11 mouse cellular contexts compared by ENCODE assay signal in genomic region chr4:141005983-141006382, GRCm38 (mm10). TPM values are rescaled to one million over a fixed set of nuclear protein-coding genes. Genes with fewer than 3 reads are reported as not detected.
A peak's percentile ranks its signal among the peaks of the same experiment; 100 is the strongest.
DNase-seq lines count a peak whose midpoint lies in the region; ATAC-seq and TF ChIP-seq lines count a peak whose summit lies in the region.
"Had no signal": no experiment of that assay in that cellular context is flagged by ENCODE, and none has a peak within 500 bp of the region (broad histone marks: within the 10 kb centered on the region; RNA-seq: fewer than 3 reads in every experiment).

No protein-coding gene starts in this region.

- H3ac ChIP-seq in C2C12 (ENCODE audit: control insufficient read depth, insufficient read length, low read depth): no peak overlapping the region

- H3K4me2 ChIP-seq in kidney, embryonic 14.5 days (replicated peaks; ENCODE audit: low read depth, low read length): no peak overlapping the region
- H3K4me2 ChIP-seq: heart, embryonic 15.5 days had no signal

- TF ChIP-seq POLR2A in cerebellum, adult 2 months (IDR thresholded peaks at IDR 0.05; ENCODE audit: borderline replicate concordance, insufficient read depth, low read length): no peak
- no peak for TF ChIP-seq POLR2A in brain, embryonic 14.5 days (IDR thresholded peaks at IDR 0.05; ENCODE audit: borderline replicate concordance, extremely low read depth, insufficient read depth, insufficient read length, poor library complexity, severe bottlenecking)

- no peaks in the 10 kb centered on the region for H3K79me2 ChIP-seq in C2C12 (ENCODE audit: control insufficient read depth, insufficient read depth)

- H3K27ac ChIP-seq in cerebellum, adult 2 months (ENCODE audit: insufficient read depth, low read length): no peak overlapping the region
- H3K27ac ChIP-seq in kidney, embryonic 14.5 days (ENCODE audit: low read depth, low read length): no peak overlapping the region
- H3K27ac ChIP-seq: heart, embryonic 15.5 days had no signal

- WGBS in cerebellum, adult 2 months: 68% methylated on average over 13 of the region's 13 CpGs
- WGBS in kidney, embryonic 14.5 days: 75% methylated on average over 13 of the region's 13 CpGs

- no peaks in the 10 kb centered on the region for H3K79me3 ChIP-seq in C2C12 (ENCODE audit: low read depth)

- ATAC-seq in kidney, embryonic 14.5 days (ENCODE audit: low FRiP score, low TSS enrichment): no peak
- ATAC-seq in activated CD4-positive, CD25-positive, alpha-beta regulatory T cell, adult 4 months: no peak

- DNase-seq in cerebellum, adult 2 months: peak; percentile 54 to 66
- DNase-seq in cerebellum, adult 8-10 months: no peak
- DNase-seq in kidney, postnatal 14 days: peak; percentile 48
- no peak for DNase-seq in brain, embryonic 14.5 days (ENCODE audit: low read depth)
- no peak for DNase-seq in urinary bladder, adult 2 months (ENCODE audit: low spot score)

- H3K4me3 ChIP-seq in cerebellum, adult 2 months (replicated peaks; ENCODE audit: insufficient read depth, low read depth, low read length): no peak overlapping the region
- H3K4me3 ChIP-seq in kidney, embryonic 14.5 days (ENCODE audit: low read length): no peak overlapping the region
- no peak overlapping the region for H3K4me3 ChIP-seq in C2C12 (ENCODE audit: insufficient read depth, poor library complexity, severe bottlenecking)
- H3K4me3 ChIP-seq: heart, embryonic 15.5 days; limb, embryonic 10.5 days; midbrain, embryonic 10.5 days had no signal

- no peaks in the 10 kb centered on the region for H3K9me3 ChIP-seq in kidney, embryonic 14.5 days (ENCODE audit: control insufficient read depth, low read length)
- H3K9me3 ChIP-seq: heart, embryonic 15.5 days; limb, embryonic 10.5 days had no signal

- H3K27me3 ChIP-seq in cerebellum, adult 2 months (ENCODE audit: control insufficient read depth, insufficient read depth, low read length): no peaks in the 10 kb centered on the region
- no peaks in the 10 kb centered on the region for H3K27me3 ChIP-seq in kidney, embryonic 14.5 days (ENCODE audit: control insufficient read depth, insufficient read depth, low read length)
- no peaks in the 10 kb centered on the region for H3K27me3 ChIP-seq in C2C12 (ENCODE audit: control insufficient read depth, insufficient read depth, insufficient read length)
- H3K27me3 ChIP-seq: heart, embryonic 15.5 days had no signal

- TF ChIP-seq CTCF in cerebellum, adult 2 months (IDR thresholded peaks at IDR 0.05; ENCODE audit: borderline replicate concordance, insufficient read depth, low read depth, low read length): peak; percentile 52
- peak; percentile 68 for TF ChIP-seq CTCF in C2C12 (IDR thresholded peaks at IDR 0.05; ENCODE audit: control insufficient read depth, insufficient read depth, insufficient read length)
- TF ChIP-seq CTCF in brain, embryonic 14.5 days (IDR thresholded peaks at IDR 0.05; ENCODE audit: borderline replicate concordance, extremely low read depth, insufficient read depth, insufficient read length): peak; percentile 44; the same call in 1 of the 2 replicates

- peaks cover 52% of the 10 kb centered on the region for H3K36me3 ChIP-seq in kidney, embryonic 14.5 days (ENCODE audit: control insufficient read depth, insufficient read depth, low read length)
- no peaks in the 10 kb centered on the region for H3K36me3 ChIP-seq in C2C12 (ENCODE audit: control insufficient read depth, insufficient read depth)

- no peak overlapping the region for H3K9ac ChIP-seq in kidney, embryonic 14.5 days (ENCODE audit: low read depth, low read length)
- H3K9ac ChIP-seq: heart, embryonic 15.5 days had no signal

- peaks cover 22% of the 10 kb centered on the region for H3K4me1 ChIP-seq in cerebellum, adult 2 months (ENCODE audit: control insufficient read depth, insufficient read depth, low read length)
- 0 out of 2 replicates have a peak, but pooled peaks cover 4% of the 10 kb centered on the region for H3K4me1 ChIP-seq in kidney, embryonic 14.5 days (ENCODE audit: control insufficient read depth, insufficient read depth, low read length)

TF ChIP-seq in C2C12, 6 proteins besides CTCF, POLR2A, EP300 and RAD21:
- TF ChIP-seq FOSL1 (IDR thresholded peaks at IDR 0.05; ENCODE audit: insufficient read depth, low read length, poor library complexity, severe bottlenecking): no peak
- TF ChIP-seq MAX (IDR thresholded peaks at IDR 0.05): no peak
- TF ChIP-seq MYOG (IDR thresholded peaks at IDR 0.05; ENCODE audit: control insufficient read depth, extremely low read depth, insufficient read length): no peak
- TF ChIP-seq USF1 (IDR thresholded peaks at IDR 0.05; ENCODE audit: low read depth): no peak
- no peak for TF ChIP-seq CEBPB (IDR thresholded peaks at IDR 0.05; ENCODE audit: low read depth)
- TF ChIP-seq MYOD1 (IDR thresholded peaks at IDR 0.05; ENCODE audit: control insufficient read depth, insufficient read length, low read depth): no peak

RNA-seq across cellular contexts. Expression of gene Mfap2, which starts 4.2 kb away (rescaled TPM):
- 3.1 and 3.4 TPM in 2 replicates for polyA plus RNA-seq in cerebellum, adult 2 months (2012; rRNA removed)
- 412 and 476 TPM in 2 replicates for polyA plus RNA-seq in kidney, embryonic 14.5 days (2014; fragmentation: Nextera tagmentation; extraction: Ambion mirVana)
- 2.0 TPM for polyA plus RNA-seq in C2C12 (2012; fragmentation: generic; extraction: Trizol)
- polyA plus RNA-seq in brain, embryonic 14.5 days (2012; rRNA removed): 186 and 220 TPM in 2 replicates
- 37.6 and 37.9 TPM in 2 replicates for polyA plus RNA-seq in urinary bladder, adult 2 months (2012; rRNA removed)
- polyA plus RNA-seq in activated CD4-positive, CD25-positive, alpha-beta regulatory T cell, adult 4 months (2017; shearing (Covaris generic)): not detected

RNA-seq across cellular contexts. Expression of gene Atp13a2, which starts 19.3 kb away (rescaled TPM):
- polyA plus RNA-seq in cerebellum, adult 2 months (2012; rRNA removed): 194 and 198 TPM in 2 replicates
- polyA plus RNA-seq in kidney, embryonic 14.5 days (2014; fragmentation: Nextera tagmentation; extraction: Ambion mirVana): 26.5 and 39.5 TPM in 2 replicates
- polyA plus RNA-seq in C2C12 (2012; fragmentation: generic; extraction: Trizol): 17.1 TPM
- 260 and 278 TPM in 2 replicates for polyA plus RNA-seq in brain, embryonic 14.5 days (2012; rRNA removed)
- 49.5 and 57.3 TPM in 2 replicates for polyA plus RNA-seq in urinary bladder, adult 2 months (2012; rRNA removed)
- 1 to 10 TPM; 5.6 to 7.5 TPM for polyA plus RNA-seq in activated CD4-positive, CD25-positive, alpha-beta regulatory T cell, adult 4 months (2017; shearing (Covaris generic))

RNA-seq across cellular contexts. Expression of gene Sdhb, which starts 45.0 kb away (rescaled TPM):
- 320 and 325 TPM in 2 replicates for polyA plus RNA-seq in cerebellum, adult 2 months (2012; rRNA removed)
- 442 and 499 TPM in 2 replicates for polyA plus RNA-seq in kidney, embryonic 14.5 days (2014; fragmentation: Nextera tagmentation; extraction: Ambion mirVana)
- polyA plus RNA-seq in C2C12 (2012; fragmentation: generic; extraction: Trizol): 370 TPM
- 213 and 233 TPM in 2 replicates for polyA plus RNA-seq in brain, embryonic 14.5 days (2012; rRNA removed)
- polyA plus RNA-seq in urinary bladder, adult 2 months (2012; rRNA removed): 175 and 188 TPM in 2 replicates
- polyA plus RNA-seq in activated CD4-positive, CD25-positive, alpha-beta regulatory T cell, adult 4 months (2017; shearing (Covaris generic)): 100 to 1,000 TPM; 318 to 321 TPM

RNA-seq across cellular contexts. Expression of gene Crocc, which starts 54.4 kb away (rescaled TPM):
- 39.4 and 41.3 TPM in 2 replicates for polyA plus RNA-seq in cerebellum, adult 2 months (2012; rRNA removed)
- 10.3 and 13.2 TPM in 2 replicates for polyA plus RNA-seq in kidney, embryonic 14.5 days (2014; fragmentation: Nextera tagmentation; extraction: Ambion mirVana)
- 6.0 TPM for polyA plus RNA-seq in C2C12 (2012; fragmentation: generic; extraction: Trizol)
- 40.4 and 42.5 TPM in 2 replicates for polyA plus RNA-seq in brain, embryonic 14.5 days (2012; rRNA removed)
- 27.0 and 30.8 TPM in 2 replicates for polyA plus RNA-seq in urinary bladder, adult 2 months (2012; rRNA removed)
- polyA plus RNA-seq in activated CD4-positive, CD25-positive, alpha-beta regulatory T cell, adult 4 months (2017; shearing (Covaris generic)): 1 to 10 TPM in 1 of 2 experiments, under 1 TPM in 1; 0.98 to 1.4 TPM

Comparison
In these comparisons a context has a peak if more than half of its experiments do, and no peak if none do; other contexts are left out.
1. DNase-seq: peak in cerebellum, adult 2 months (2 of 2) and kidney, postnatal 14 days (single experiment); none in cerebellum, adult 8-10 months (single experiment), brain, embryonic 14.5 days (single experiment) and urinary bladder, adult 2 months (single experiment).
2. Peak in every context shown above with its lines, with median percentiles within 50 percentile points of each other: CTCF ChIP-seq.